Mouse (Mus musculus): ENCODE results near the gene Lmbrd1. TPM values are rescaled to one million over a fixed set of nuclear protein-coding genes. Genes with fewer than 3 reads are reported as not detected.
"Not testable (repeated sequence)": the region's sequence is repeated elsewhere in the genome, so short reads cannot be mapped to it uniquely, and the experiment has no call there.

Lmbrd1 gene
- polyA plus RNA-seq, 1 experiment from 2014 or later = 27.1 TPM

- Histone ChIP-seq H3K36me3 (ENCODE audit: control insufficient read depth, insufficient read depth, low read length) (no peaks in the 10 kb centered on the region), H3K4me3 (ENCODE audit: low read depth, low read length) (no peak overlapping the region), H3K9ac (ENCODE audit: low read depth, low read length) (no peak overlapping the region), H3K27me3 (replicated peaks; ENCODE audit: control insufficient read depth, insufficient read depth, low read length) (no peaks in the 10 kb centered on the region), H3K27ac (replicated peaks; ENCODE audit: low read depth, low read length) (no peak overlapping the region), H3K9me3 (ENCODE audit: control insufficient read depth, low read length) (no peaks in the 10 kb centered on the region), H3K4me2 (ENCODE audit: low read depth, low read length) (no peak overlapping the region), H3K4me1 (ENCODE audit: control insufficient read depth, insufficient read depth, low read length) (no peaks in the 10 kb centered on the region)
- 82% methylated on average over 6 of the region's 6 CpGs for WGBS
- ATAC-seq (ENCODE audit: low read depth) (no peak), DNase-seq (ENCODE audit: low spot score) (no peak)
These were observed 114.7 kb downstream of the Lmbrd1 start for GRCm38 (mm10) chr1:24793168-24793567.

DNA sequence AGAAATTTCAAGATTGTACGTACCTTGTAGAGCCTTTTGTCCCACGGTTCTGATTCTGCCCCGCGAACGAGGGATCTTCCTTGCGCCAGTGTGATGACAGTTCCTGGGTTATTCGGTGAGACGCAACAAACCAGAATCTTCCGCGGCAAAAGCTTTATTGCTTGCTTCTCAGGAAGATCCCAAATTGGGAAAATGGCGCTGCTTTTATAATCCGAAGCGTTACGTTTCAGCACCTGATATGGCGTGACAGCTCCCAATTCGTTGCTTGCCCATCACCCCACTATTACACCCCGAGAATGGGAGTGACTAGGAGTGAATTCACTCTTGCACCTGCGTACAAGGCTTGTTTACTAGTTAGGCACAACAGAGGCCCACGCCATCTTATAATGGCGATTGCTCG is 129.5 kb downstream of the Lmbrd1 start:
- H3K27ac ChIP-seq (replicated peaks; ENCODE audit: low read depth, low read length); H3K4me2 ChIP-seq (ENCODE audit: low read depth, low read length); H3K36me3 ChIP-seq (ENCODE audit: control insufficient read depth, insufficient read depth, low read length); H3K4me1 ChIP-seq (ENCODE audit: control insufficient read depth, insufficient read depth, low read length); DNase-seq (ENCODE audit: low spot score); H3K4me3 ChIP-seq (ENCODE audit: low read depth, low read length); H3K9ac ChIP-seq (ENCODE audit: low read depth, low read length); ATAC-seq (ENCODE audit: low read depth); H3K27me3 ChIP-seq (replicated peaks; ENCODE audit: control insufficient read depth, insufficient read depth, low read length); H3K9me3 ChIP-seq (ENCODE audit: control insufficient read depth, low read length): not testable (repeated sequence)
- 94% methylated on average over 20 of the region's 21 CpGs for WGBS

Other genes starting within 250 kb of the Lmbrd1 start
- gene Col19a1, start 91.2 kb upstream of the Lmbrd1 start, polyA plus RNA-seq (2014; fragmentation: Nextera tagmentation; extraction: Ambion mirVana) = 3.1 and 3.7 TPM in 2 replicates